ENCODE assay signal across 8 mouse cellular contexts in the genomic region with DNA sequence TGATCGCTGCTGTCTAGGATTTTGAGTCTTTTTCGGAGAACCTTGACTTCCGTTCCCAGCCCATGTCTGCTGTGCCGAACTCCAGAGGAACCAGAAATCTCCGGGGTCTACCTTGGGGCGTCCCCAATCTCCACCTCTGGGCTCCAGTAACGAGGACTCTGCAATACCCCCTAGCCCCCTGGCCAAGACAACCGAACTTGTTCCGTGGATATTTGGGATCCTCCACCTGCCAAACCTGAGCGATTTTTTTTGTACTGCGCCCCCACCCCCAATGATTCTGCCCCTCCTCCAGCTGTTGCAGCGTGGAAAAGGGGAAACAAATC. TPM values are rescaled to one million over a fixed set of nuclear protein-coding genes. Genes with fewer than 3 reads are reported as not detected.
DNase-seq lines count a peak whose midpoint lies in the region; ATAC-seq and TF ChIP-seq lines count a peak whose summit lies in the region.

No protein-coding gene starts in this region.

- no peak for DNase-seq in kidney, postnatal 36 days
- no peak for DNase-seq in intestine, embryonic 14.5 days (ENCODE audit: low spot score)
- DNase-seq in midbrain, postnatal 0 days (ENCODE audit: low spot score) = no peak
- no peak for DNase-seq in B cell, adult 2 months
- DNase-seq in embryo, embryonic 10 days (ENCODE audit: low spot score) = no peak
- no peak for DNase-seq in gastrocnemius, postnatal 36 days

- TF ChIP-seq CTCF in midbrain, postnatal 0 days (IDR thresholded peaks at IDR 0.05) = no peak

- H3K4me3 ChIP-seq in kidney, embryonic 14.5 days (ENCODE audit: low read length) = peak overlapping the region; percentile 39
- peak overlapping the region; percentile 48 for H3K4me3 ChIP-seq in embryonic facial prominence, embryonic 13.5 days
- H3K4me3 ChIP-seq in intestine, embryonic 14.5 days (ENCODE audit: low read depth, low read length) = peak overlapping the region; percentile 32
- peak overlapping the region; percentile 71 for H3K4me3 ChIP-seq in midbrain, postnatal 0 days (ENCODE audit: low read depth, low read length)

- no peak overlapping the region for H3K9ac ChIP-seq in kidney, embryonic 14.5 days (ENCODE audit: low read depth, low read length)
- peak overlapping the region; percentile 46; the same call in 1 of the 2 replicates for H3K9ac ChIP-seq in embryonic facial prominence, embryonic 13.5 days
- H3K9ac ChIP-seq in intestine, embryonic 14.5 days (ENCODE audit: low read length) = peak overlapping the region; percentile 10; the same call in 1 of the 2 replicates
- H3K9ac ChIP-seq in midbrain, postnatal 0 days (replicated peaks; ENCODE audit: low read length, poor library complexity, severe bottlenecking) = peak overlapping the region; percentile 67

- peaks cover 29% of the 10 kb centered on the region for H3K27me3 ChIP-seq in kidney, embryonic 14.5 days (ENCODE audit: control insufficient read depth, insufficient read depth, low read length)
- H3K27me3 ChIP-seq in embryonic facial prominence, embryonic 13.5 days = peaks cover 33% of the 10 kb centered on the region
- peaks cover 35% of the 10 kb centered on the region for H3K27me3 ChIP-seq in intestine, embryonic 14.5 days (replicated peaks; ENCODE audit: control insufficient read depth, insufficient read depth, low read length)
- H3K27me3 ChIP-seq in midbrain, postnatal 0 days (ENCODE audit: insufficient read depth, low read length) = no peaks in the 10 kb centered on the region

- H3K27ac ChIP-seq in kidney, embryonic 14.5 days (ENCODE audit: low read depth, low read length) = no peak overlapping the region
- H3K27ac ChIP-seq in embryonic facial prominence, embryonic 13.5 days = no peak overlapping the region
- no peak overlapping the region for H3K27ac ChIP-seq in intestine, embryonic 14.5 days (ENCODE audit: low read depth)
- H3K27ac ChIP-seq in midbrain, postnatal 0 days (ENCODE audit: low read depth, low read length) = peak overlapping the region; percentile 68

- no peaks in the 10 kb centered on the region for H3K9me3 ChIP-seq in kidney, embryonic 14.5 days (ENCODE audit: control insufficient read depth, low read length)
- no peaks in the 10 kb centered on the region for H3K9me3 ChIP-seq in embryonic facial prominence, embryonic 13.5 days
- no peaks in the 10 kb centered on the region for H3K9me3 ChIP-seq in intestine, embryonic 14.5 days (ENCODE audit: control insufficient read depth, low read length)
- H3K9me3 ChIP-seq in midbrain, postnatal 0 days (ENCODE audit: low read length) = no peaks in the 10 kb centered on the region

- ATAC-seq in kidney, embryonic 14.5 days (ENCODE audit: low FRiP score, low TSS enrichment) = no peak; the same call in 1 of the 2 replicates
- ATAC-seq in embryonic facial prominence, embryonic 13.5 days (ENCODE audit: insufficient number of reproducible peaks, insufficient read depth, low FRiP score, low TSS enrichment, low read depth) = peak; percentile 29; the same call in 1 of the 2 replicates
- peak; percentile 47; the same call in 1 of the 2 replicates for ATAC-seq in intestine, embryonic 14.5 days (replicated peaks; ENCODE audit: low FRiP score, low TSS enrichment, low read depth)
- no peak; the same call in 1 of the 2 replicates for ATAC-seq in midbrain, postnatal 0 days (ENCODE audit: low FRiP score)

- H3K4me1 ChIP-seq in kidney, embryonic 14.5 days (ENCODE audit: control insufficient read depth, insufficient read depth, low read length) = no peaks in the 10 kb centered on the region; the same call in 1 of the 2 replicates
- H3K4me1 ChIP-seq in embryonic facial prominence, embryonic 13.5 days = peaks cover 12% of the 10 kb centered on the region
- peaks cover 3% of the 10 kb centered on the region; the same call in 1 of the 2 replicates for H3K4me1 ChIP-seq in intestine, embryonic 14.5 days (replicated peaks; ENCODE audit: control insufficient read depth, insufficient read depth, low read length)
- H3K4me1 ChIP-seq in midbrain, postnatal 0 days (ENCODE audit: insufficient read depth, low read length) = 0 out of 2 replicates have a peak, but pooled peaks cover 4% of the 10 kb centered on the region

- H3K4me2 ChIP-seq in kidney, embryonic 14.5 days (replicated peaks; ENCODE audit: low read depth, low read length) = peak overlapping the region; percentile 68
- H3K4me2 ChIP-seq in embryonic facial prominence, embryonic 13.5 days = peak overlapping the region; percentile 92
- peak overlapping the region; percentile 69 for H3K4me2 ChIP-seq in intestine, embryonic 14.5 days (ENCODE audit: low read length)
- H3K4me2 ChIP-seq in midbrain, postnatal 0 days (ENCODE audit: low read depth, low read length, poor library complexity, severe bottlenecking) = peak overlapping the region; percentile 72

- intact Hi-C loops in gastrocnemius, postnatal 36 days (cut with DNase I) = no loop called here

- H3K36me3 ChIP-seq in kidney, embryonic 14.5 days (ENCODE audit: control insufficient read depth, insufficient read depth, low read length) = no peaks in the 10 kb centered on the region
- H3K36me3 ChIP-seq in embryonic facial prominence, embryonic 13.5 days = no peaks in the 10 kb centered on the region
- H3K36me3 ChIP-seq in intestine, embryonic 14.5 days (ENCODE audit: control insufficient read depth, insufficient read depth, low read length) = no peaks in the 10 kb centered on the region
- H3K36me3 ChIP-seq in midbrain, postnatal 0 days (ENCODE audit: insufficient read depth, low read length) = peaks cover 4% of the 10 kb centered on the region; the same call in 1 of the 2 replicates

- WGBS in kidney, embryonic 14.5 days = 2% methylated on average over 12 of the region's 12 CpGs
- under 1% methylated on average over 12 of the region's 12 CpGs for WGBS in embryonic facial prominence, embryonic 13.5 days
- WGBS in intestine, embryonic 14.5 days = 2% methylated on average over 12 of the region's 12 CpGs
- WGBS in midbrain, postnatal 0 days = 2% methylated on average over 12 of the region's 12 CpGs

RNA-seq across cellular contexts. Expression of a gene that starts 0.2 kb away (rescaled TPM):
- polyA plus RNA-seq in kidney, embryonic 14.5 days (2014; fragmentation: Nextera tagmentation; extraction: Ambion mirVana) = not detected in 2 replicates
- polyA plus RNA-seq in embryonic facial prominence, embryonic 13.5 days (2015; fragmentation: Nextera tagmentation; extraction: Ambion mirVana) = 0.79 and 1.3 TPM in 2 replicates
- polyA plus RNA-seq in intestine, embryonic 14.5 days (2014; fragmentation: Nextera tagmentation; extraction: Ambion mirVana) = 0.57 and 0.99 TPM in 2 replicates
- 19.5 and 22.8 TPM in 2 replicates for total RNA-seq in midbrain, postnatal 0 days (2014; rRNA removed)
- 5.7 and 7.6 TPM in 2 replicates for polyA plus RNA-seq in midbrain, postnatal 0 days (2015; fragmentation: Nextera tagmentation; extraction: Ambion mirVana)
- not detected for total RNA-seq in gastrocnemius, postnatal 36 days (2021)

Comparison
In these comparisons a context has a peak if more than half of its experiments do, and no peak if none do; other contexts are left out.
1. ATAC-seq: peak in embryonic facial prominence, embryonic 13.5 days (single experiment) and intestine, embryonic 14.5 days (single experiment); none in kidney, embryonic 14.5 days (single experiment) and midbrain, postnatal 0 days (single experiment).
2. Peak in every context shown above with its lines, with median percentiles within 50 percentile points of each other: H3K4me2 ChIP-seq and H3K4me3 ChIP-seq.